Mouse (Mus musculus): ENCODE results near the gene Tst. TPM values are rescaled to one million over a fixed set of nuclear protein-coding genes. Genes with fewer than 3 reads are reported as not detected.

The Tst gene
- total RNA-seq, 1 experiment from 2014 or later, result 212 TPM

GRCm38 (mm10) chr15:78385564-78385963, 20.1 kb downstream of the Tst start:
- DNase-seq, result no peak

- DNase-seq, result no peak
These were observed 21.2 kb downstream of the Tst start for GRCm38 (mm10) chr15:78384220-78385116.

- peak; percentile 36 for DNase-seq
These were observed 22.1 kb downstream of the Tst start for GRCm38 (mm10) chr15:78383450-78384219.

GRCm38 (mm10) chr15:78382115-78382514, 23.6 kb downstream of the Tst start:
- DNase-seq, result no peak

- no peak for DNase-seq
These were observed 25.0 kb downstream of the Tst start for GRCm38 (mm10) chr15:78380741-78381140.

GRCm38 (mm10) chr15:78380208-78380607, 25.5 kb downstream of the Tst start:
- no peak for DNase-seq

GRCm38 (mm10) chr15:78378556-78378955, 27.2 kb downstream of the Tst start:
- no peak for DNase-seq

- DNase-seq, result no peak
These were observed 27.8 kb downstream of the Tst start for GRCm38 (mm10) chr15:78377859-78378258.

- DNase-seq, result peak; percentile 74
These were observed 31.5 kb downstream of the Tst start for GRCm38 (mm10) chr15:78374204-78374603.

GRCm38 (mm10) chr15:78372796-78373195, 32.9 kb downstream of the Tst start:
- no peak for DNase-seq

- DNase-seq, result no peak
These were observed 36.1 kb downstream of the Tst start for GRCm38 (mm10) chr15:78369641-78370040.

- peak; percentile 72 for DNase-seq
These were observed 36.8 kb downstream of the Tst start for GRCm38 (mm10) chr15:78368926-78369346.

GRCm38 (mm10) chr15:78367811-78368210, 37.9 kb downstream of the Tst start:
- no peak for DNase-seq

GRCm38 (mm10) chr15:78366875-78367274, 38.8 kb downstream of the Tst start:
- no peak for DNase-seq

GRCm38 (mm10) chr15:78365916-78366315, 39.8 kb downstream of the Tst start:
- DNase-seq, result no peak

- DNase-seq, result no peak
These were observed 50.2 kb downstream of the Tst start for GRCm38 (mm10) chr15:78355548-78355947.

- peak; percentile 76 for DNase-seq
These were observed 50.7 kb downstream of the Tst start for GRCm38 (mm10) chr15:78354958-78355357.

GRCm38 (mm10) chr15:78351586-78352165, 54.0 kb downstream of the Tst start:
- DNase-seq, result no peak

Measured in adrenal gland, postnatal 14 days (tissue).